Mouse (Mus musculus): ENCODE measurements around the gene Hist2h2ab.

DNA sequence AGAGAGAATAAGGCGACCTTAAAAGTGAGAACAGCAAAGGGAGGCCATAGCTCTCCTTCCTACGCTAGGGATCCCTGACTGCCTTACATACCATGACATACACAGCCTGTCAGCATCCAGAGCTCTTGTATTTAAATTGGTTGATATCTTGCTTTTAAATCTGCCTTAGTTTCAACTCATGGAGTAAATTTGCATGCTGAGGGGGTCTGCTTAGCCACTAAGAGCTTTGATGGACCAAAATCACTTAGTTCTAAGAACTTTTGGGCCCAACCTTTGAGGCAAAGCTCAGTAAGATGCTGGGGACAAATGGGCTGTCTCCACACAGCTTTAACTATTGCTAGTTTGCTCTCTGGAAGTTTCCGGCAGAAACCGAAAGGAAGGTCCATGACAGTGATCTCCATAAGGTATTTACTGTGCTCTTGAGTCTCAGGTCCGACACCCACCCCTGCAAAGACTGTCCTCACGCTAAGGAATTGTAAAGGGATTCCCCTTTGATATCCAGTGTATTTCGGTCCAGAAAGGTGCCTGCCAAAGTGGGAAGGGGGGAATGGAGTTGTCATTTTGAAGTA lies 17.8 kb downstream of the Hist2h2ab start:
- TF ChIP-seq GATA1 (IDR thresholded peaks at IDR 0.05; ENCODE audit: borderline replicate concordance, low read length) = no peak
- TF ChIP-seq FLI1 (IDR thresholded peaks at IDR 0.05; ENCODE audit: low read length) = no peak

All from megakaryocyte, embryonic 14.5 days (primary cell).